Mouse (Mus musculus) heart, adult 2 months (tissue): ENCODE data around the gene Psmc1. TPM values are rescaled to one million over a fixed set of nuclear protein-coding genes. Genes with fewer than 3 reads are reported as not detected.

ENCODE experiments used
- DNase-seq, 2 experiments: peaks; one replicate each; pipeline ENCODE4 v3.0.0; 2021
- H3K27ac ChIP-seq: fragments of 200-600 bp; 2 replicates; pipeline ENCODE4 v1.8.1; 2022
- H3K27me3 ChIP-seq: fragments of 200-500 bp; 2 replicates; pipeline ENCODE4 v1.6.1; 2012; ENCODE audit warnings: mild to moderate bottlenecking, low read length, inconsistent platforms, mixed read lengths; ENCODE audit not compliant: control insufficient read depth, insufficient read depth
- H3K36me3 ChIP-seq: fragments of 200-500 bp; 2 replicates; pipeline ENCODE4 v1.6.1; 2012; ENCODE audit warnings: low read length, inconsistent platforms; ENCODE audit not compliant: control insufficient read depth, insufficient read depth
- H3K4me1 ChIP-seq: fragments of 200-500 bp; 2 replicates; pipeline ENCODE4 v1.6.1; 2011; ENCODE audit warnings: low read length; ENCODE audit not compliant: control insufficient read depth, insufficient read depth
- H3K4me3 ChIP-seq: fragments of 200-600 bp; 2 replicates; pipeline ENCODE4 v1.8.1; 2022
- H3K79me2 ChIP-seq: fragments of 200-500 bp; replicated peaks from 2 replicates; pipeline ENCODE4 v1.6.1; 2012; ENCODE audit warnings: mild to moderate bottlenecking, inconsistent platforms, low read length, moderate library complexity, mixed read lengths; ENCODE audit not compliant: control insufficient read depth, insufficient read depth
- H3K9ac ChIP-seq: fragments of 200-500 bp; 2 replicates; pipeline ENCODE4 v1.6.1; 2012; ENCODE audit warnings: low read depth, mild to moderate bottlenecking, control low read depth, inconsistent platforms, low read length, mixed read lengths
- CTCF ChIP-seq: fragments of 200-600 bp; IDR thresholded peaks from 2 replicates; pipeline ENCODE4 v1.8.1; 2022; ENCODE audit warnings: antibody characterized with exemption, mild to moderate bottlenecking, moderate library complexity
- EP300 ChIP-seq: fragments of 200-500 bp; IDR thresholded peaks from 2 replicates; pipeline ENCODE4 v1.6.1; 2011; ENCODE audit warnings: low read depth, low read length, control low read depth; ENCODE audit not compliant: insufficient read depth
- POLR2A ChIP-seq: fragments of 200-500 bp; IDR thresholded peaks from 2 replicates; pipeline ENCODE4 v1.6.1; 2011; ENCODE audit warnings: mild to moderate bottlenecking, low read depth, low read length, control low read depth; ENCODE audit not compliant: insufficient read depth
- WGBS: fragments of 180-500 bp; shearing (Covaris S2); methylation state at CpG from one replicate; pipeline ENCODE4 v1.1.7; 2018; 5-methylcytosine and 5-hydroxymethylcytosine counted together
- intact Hi-C: fragments of 180-260 bp; cut with DNase I; formaldehyde crosslinking; loops from one replicate; pipeline ENCODE4 v1.15.1; 2025
- polyA plus RNA-seq: library from polyadenylated mRNA; depleted of rRNA; stranded (reverse); fragments of >200 nt; gene quantifications from 2 replicates; pipeline ENCODE4 v1.2.3, GENCODE M21; 2012
- total RNA-seq, 2 experiments: library from RNA; stranded (reverse); gene quantifications; 2 replicates each; pipeline ENCODE4 v1.2.3; 2021

Psmc1 gene
- total and polyA plus RNA-seq, 3 experiments = 40.8 to 132 (median 124) TPM

- Histone ChIP-seq H3K4me3 (no peak overlapping the region), H3K79me2 (no peaks in the 10 kb centered on the region), H3K9ac (no peak overlapping the region), H3K36me3 (no peaks in the 10 kb centered on the region), H3K27me3 (no peaks in the 10 kb centered on the region), H3K4me1 (no peaks in the 10 kb centered on the region), H3K27ac (no peak overlapping the region)
- TF ChIP-seq EP300 = no peak
- intact Hi-C loops = no loop called here
- WGBS = 81% methylated on average over 3 of the region's 3 CpGs
- no peak for DNase-seq
Measured at GRCm38 (mm10) chr12:100135117-100135516, 25.2 kb downstream of the Psmc1 start.

DNA sequence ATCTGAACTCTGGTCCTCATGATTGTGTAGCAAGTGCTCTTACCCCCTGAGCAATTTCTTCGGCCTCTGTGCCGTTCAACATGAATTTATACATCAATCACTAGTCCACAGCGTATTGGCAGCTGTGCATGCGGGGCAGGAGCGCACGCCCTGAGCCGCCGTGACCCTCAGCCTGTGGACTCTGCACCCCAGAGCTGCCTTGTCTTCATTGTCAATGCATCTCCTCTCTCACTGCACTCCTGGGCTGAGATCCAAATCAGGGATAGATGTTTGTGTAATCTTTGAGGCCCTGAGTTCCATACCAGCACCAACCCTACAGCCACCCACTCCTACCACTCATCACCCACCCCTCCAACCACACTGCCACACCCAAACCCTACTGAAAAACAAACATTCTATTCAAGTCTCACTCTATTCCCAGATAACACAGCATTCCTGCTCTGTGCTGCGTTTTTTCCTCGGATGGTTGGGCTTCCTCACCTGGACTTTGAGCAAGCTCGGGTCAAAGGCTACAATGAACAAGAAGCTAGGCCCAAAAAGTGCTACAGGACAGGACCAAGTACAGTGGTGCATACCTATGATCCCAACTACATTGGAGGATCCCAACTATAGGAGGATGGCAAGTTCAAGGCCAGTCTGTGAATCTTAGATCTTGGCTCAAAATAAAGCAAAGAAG lies 33.0 kb downstream of the Psmc1 start:
- no peak for TF ChIP-seq POLR2A
- no peak for TF ChIP-seq EP300
- TF ChIP-seq CTCF = no peak
- Histone ChIP-seq H3K27me3 (no peaks in the 10 kb centered on the region), H3K9ac (no peak overlapping the region), H3K4me3 (no peak overlapping the region), H3K27ac (no peak overlapping the region), H3K36me3 (no peaks in the 10 kb centered on the region), H3K79me2 (no peaks in the 10 kb centered on the region), H3K4me1 (no peaks in the 10 kb centered on the region)
- WGBS = 93% methylated on average over 11 of the region's 11 CpGs
- intact Hi-C loops = no loop called here
- DNase-seq = no peak

GRCm38 (mm10) chr12:100143737-100144136 lies 33.8 kb downstream of the Psmc1 start:
- Histone ChIP-seq H3K36me3 (no peaks in the 10 kb centered on the region), H3K27ac (no peak overlapping the region), H3K27me3 (no peaks in the 10 kb centered on the region), H3K9ac (no peak overlapping the region), H3K4me1 (no peaks in the 10 kb centered on the region), H3K4me3 (no peak overlapping the region), H3K79me2 (no peaks in the 10 kb centered on the region)
- intact Hi-C loops = no loop called here
- TF ChIP-seq CTCF = no peak
- no peak for TF ChIP-seq EP300
- no peak for TF ChIP-seq POLR2A
- 97% methylated on average over 9 of the region's 9 CpGs for WGBS
- no peak for DNase-seq

GRCm38 (mm10) chr12:100144269-100144668 lies 34.3 kb downstream of the Psmc1 start:
- H3K27me3 ChIP-seq = no peaks in the 10 kb centered on the region
- H3K36me3 ChIP-seq = no peaks in the 10 kb centered on the region
- DNase-seq = no peak
- 64% methylated on average over 5 of the region's 5 CpGs for WGBS
- H3K27ac ChIP-seq = no peak overlapping the region
- H3K4me1 ChIP-seq = no peaks in the 10 kb centered on the region
- no peaks in the 10 kb centered on the region for H3K79me2 ChIP-seq
- no peak overlapping the region for H3K4me3 ChIP-seq
- intact Hi-C loops = no loop called here
- no peak overlapping the region for H3K9ac ChIP-seq
- TF ChIP-seq POLR2A (no peak), EP300 (no peak), CTCF (no peak)

- TF ChIP-seq EP300 (no peak), POLR2A (no peak), CTCF (no peak)
- no peaks in the 10 kb centered on the region for H3K27me3 ChIP-seq
- H3K36me3 ChIP-seq = 0 out of 2 replicates have a peak, but pooled peaks cover 1% of the 10 kb centered on the region
- H3K4me3 ChIP-seq = no peak overlapping the region
- no peak overlapping the region for H3K9ac ChIP-seq
- H3K27ac ChIP-seq = no peak overlapping the region
- peaks cover 3% of the 10 kb centered on the region for H3K79me2 ChIP-seq
- intact Hi-C loops = no loop called here
- WGBS = 95% methylated on average over 7 of the region's 7 CpGs
- H3K4me1 ChIP-seq = no peaks in the 10 kb centered on the region
- no peak for DNase-seq
Measured at GRCm38 (mm10) chr12:100152466-100152865, 42.5 kb downstream of the Psmc1 start.

DNA sequence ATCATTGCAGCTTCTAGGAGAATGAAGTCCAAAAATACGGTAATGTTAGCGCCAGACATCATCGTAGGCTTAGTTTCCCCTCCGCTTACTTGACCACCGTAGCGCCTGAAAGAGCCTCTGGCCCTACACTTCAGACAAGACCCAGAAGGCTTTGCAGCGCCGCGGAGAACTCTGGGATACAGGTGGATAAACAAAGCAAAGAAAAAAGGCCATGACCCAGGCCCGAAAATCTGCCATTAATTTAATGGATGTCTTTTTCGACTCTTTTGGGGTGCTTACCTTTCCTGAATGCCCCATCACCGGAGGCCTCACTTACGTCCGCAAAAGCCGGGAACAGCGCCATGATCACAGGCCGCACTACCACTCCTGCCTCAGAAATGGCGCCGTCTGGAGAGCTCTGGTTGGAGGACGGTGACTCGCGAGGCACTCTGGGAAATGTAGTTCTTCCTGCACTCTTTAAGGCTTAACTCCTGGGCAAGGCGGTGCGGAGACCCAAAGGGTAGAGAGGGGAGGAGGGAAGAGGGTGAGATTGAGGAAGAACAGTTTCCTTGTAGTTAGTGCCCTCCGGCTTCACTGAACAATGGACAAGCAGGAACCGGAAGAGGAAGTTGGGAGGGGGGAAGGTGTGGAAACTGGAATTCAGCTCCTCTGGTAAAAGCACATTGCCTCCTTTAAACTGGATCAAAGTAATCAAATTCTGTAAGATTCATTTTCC lies 49.5 kb downstream of the Psmc1 start, which contains the start of gene Nrde2:
Gene Nrde2, minus strand, starts transcription at position 393 of the 715 bp plus-strand sequence.
- WGBS = under 1% methylated on average over 26 of the region's 26 CpGs
- peak; percentile 89 to 94 for DNase-seq
- Histone ChIP-seq H3K36me3 (peaks cover 3% of the 10 kb centered on the region), H3K4me1 (peaks cover 5% of the 10 kb centered on the region), H3K79me2 (peaks cover 3% of the 10 kb centered on the region), H3K27me3 (no peaks in the 10 kb centered on the region), H3K27ac (peak within 1 kb of the TSS; percentile 91), H3K9ac (peak within 1 kb of the TSS; percentile 64), H3K4me3 (peak within 1 kb of the TSS; percentile 63)
- TF ChIP-seq POLR2A (peak; percentile 75), EP300 (peak; percentile 49; the same call in 1 of the 2 replicates), CTCF (peak; percentile 33)
- intact Hi-C loops = loop anchor here (1.0 to 2.0 kb wide), 2 partner anchors 27 to 40 kb away; partner anchors contain the start of gene Calm1
